ENCODE assay signal across 10 mouse cellular contexts in genomic region chr16:21644574-21644973, GRCm38 (mm10). TPM values are rescaled to one million over a fixed set of nuclear protein-coding genes. Genes with fewer than 3 reads are reported as not detected.
DNase-seq lines count a peak whose midpoint lies in the region; ATAC-seq lines count a peak whose summit lies in the region.
"Had no signal": no experiment of that assay in that cellular context is flagged by ENCODE, and none has a peak within 500 bp of the region (broad histone marks: within the 10 kb centered on the region; RNA-seq: fewer than 3 reads in every experiment).

No protein-coding gene starts in this region.

- WGBS in heart, embryonic 10.5 days: 74% methylated on average over 3 of the region's 3 CpGs
- 78% methylated on average over 3 of the region's 3 CpGs for WGBS in neural tube, embryonic 12.5 days
- WGBS in liver, embryonic 12.5 days (ENCODE audit: insufficient replicate concordance): 80% methylated on average over 3 of the region's 3 CpGs
- 48% methylated on average over 3 of the region's 3 CpGs for WGBS in stomach, embryonic 16.5 days

- H3K36me3 ChIP-seq in heart, embryonic 10.5 days: peaks cover 25% of the 10 kb centered on the region
- peaks cover 14% of the 10 kb centered on the region; the same call in 1 of the 2 replicates for H3K36me3 ChIP-seq in neural tube, embryonic 12.5 days
- H3K36me3 ChIP-seq in liver, embryonic 12.5 days: no peaks in the 10 kb centered on the region
- no peaks in the 10 kb centered on the region for H3K36me3 ChIP-seq in stomach, embryonic 16.5 days (ENCODE audit: control insufficient read depth, insufficient read depth, low read length)

- peak overlapping the region; percentile 76; the same call in 1 of the 2 replicates for H3K27ac ChIP-seq in heart, embryonic 10.5 days
- peak overlapping the region; percentile 46; the same call in 1 of the 2 replicates for H3K27ac ChIP-seq in neural tube, embryonic 12.5 days
- H3K27ac ChIP-seq in liver, embryonic 12.5 days: peak overlapping the region; percentile 77; the same call in 1 of the 2 replicates
- peak overlapping the region; percentile 84 for H3K27ac ChIP-seq in stomach, embryonic 16.5 days (ENCODE audit: low read length)

- H3K4me3 ChIP-seq in heart, embryonic 10.5 days: no peak overlapping the region
- no peak overlapping the region for H3K4me3 ChIP-seq in neural tube, embryonic 12.5 days
- H3K4me3 ChIP-seq in liver, embryonic 12.5 days: no peak overlapping the region
- 0 out of 2 replicates have a peak overlapping the region, but pooled peaks have one; percentile 7 for H3K4me3 ChIP-seq in stomach, embryonic 16.5 days (replicated peaks; ENCODE audit: low read length)

- H3K4me2 ChIP-seq in neural tube, embryonic 12.5 days (replicated peaks): peak overlapping the region; percentile 14; the same call in 1 of the 2 replicates
- no peak overlapping the region for H3K4me2 ChIP-seq in liver, embryonic 12.5 days
- H3K4me2 ChIP-seq in stomach, embryonic 16.5 days (ENCODE audit: low read depth, low read length): peak overlapping the region; percentile 45

- no peak overlapping the region for H3K9ac ChIP-seq in neural tube, embryonic 12.5 days
- H3K9ac ChIP-seq in liver, embryonic 12.5 days: no peak overlapping the region
- peak overlapping the region; percentile 65 for H3K9ac ChIP-seq in stomach, embryonic 16.5 days (ENCODE audit: low read length)

- intact Hi-C loops in heart, postnatal 10 days (cut with DNase I): loop anchor here (5.0 kb wide), 2 partner anchors 48 to 147 kb away; partner anchors contain the start of gene 2510009E07Rik

- H3K9me3 ChIP-seq in heart, embryonic 10.5 days: no peaks in the 10 kb centered on the region
- no peaks in the 10 kb centered on the region for H3K9me3 ChIP-seq in neural tube, embryonic 12.5 days
- no peaks in the 10 kb centered on the region for H3K9me3 ChIP-seq in liver, embryonic 12.5 days (replicated peaks)
- H3K9me3 ChIP-seq in stomach, embryonic 16.5 days (replicated peaks; ENCODE audit: control insufficient read depth, low read length): no peaks in the 10 kb centered on the region

- peaks cover 56% of the 10 kb centered on the region for H3K4me1 ChIP-seq in heart, embryonic 10.5 days
- H3K4me1 ChIP-seq in neural tube, embryonic 12.5 days: peaks cover 13% of the 10 kb centered on the region
- H3K4me1 ChIP-seq in liver, embryonic 12.5 days: peaks cover 46% of the 10 kb centered on the region
- peaks cover 11% of the 10 kb centered on the region; the same call in 1 of the 2 replicates for H3K4me1 ChIP-seq in stomach, embryonic 16.5 days (ENCODE audit: control insufficient read depth, insufficient read depth, low read length)

- ATAC-seq in neural tube, embryonic 12.5 days (ENCODE audit: low FRiP score, low read depth): no peak
- ATAC-seq in liver, embryonic 12.5 days: no peak
- no peak for ATAC-seq in stomach, embryonic 16.5 days (ENCODE audit: insufficient read depth, low FRiP score)

- no peak for DNase-seq in heart, embryonic 10.5 days (ENCODE audit: low spot score)
- no peak for DNase-seq in heart, postnatal 10 days
- no peak for DNase-seq in neural tube, embryonic 10.5 days (ENCODE audit: extremely low spot score, low spot score)
- no peak for DNase-seq in right cerebral cortex, postnatal 10 days (ENCODE audit: low spot score in 2 of 2)
- DNase-seq in gastrocnemius, adult 8-10 months (ENCODE audit: low spot score in 2 of 2): no peak
- DNase-seq: cerebellum, adult 2 months; spleen, adult 18-20 months had no signal

- no peaks in the 10 kb centered on the region for H3K27me3 ChIP-seq in heart, embryonic 10.5 days (ENCODE audit: insufficient read depth, poor library complexity, severe bottlenecking)
- H3K27me3 ChIP-seq in neural tube, embryonic 12.5 days (replicated peaks): no peaks in the 10 kb centered on the region
- H3K27me3 ChIP-seq in liver, embryonic 12.5 days (replicated peaks): no peaks in the 10 kb centered on the region
- no peaks in the 10 kb centered on the region for H3K27me3 ChIP-seq in stomach, embryonic 16.5 days (ENCODE audit: control insufficient read depth, insufficient read depth, low read length)

RNA-seq across cellular contexts. Expression of gene 2510009E07Rik, which starts 49.9 kb away (rescaled TPM):
- polyA plus RNA-seq in heart, embryonic 10.5 days (2016; fragmentation: Nextera tagmentation; extraction: Ambion mirVana): 14.5 and 19.7 TPM in 2 replicates
- 10 to 100 TPM; 42.4 to 45.1 TPM for total RNA-seq in heart, postnatal 10 days (2021)
- polyA plus RNA-seq in neural tube, embryonic 12.5 days (2016; fragmentation: Nextera tagmentation; extraction: Ambion mirVana): 61.4 and 74.6 TPM in 2 replicates
- 3.9 and 4.2 TPM in 2 replicates for polyA plus RNA-seq in liver, embryonic 12.5 days (2016; fragmentation: Nextera tagmentation; extraction: Ambion mirVana)
- 17.9 TPM in 2 replicates for polyA plus RNA-seq in stomach, embryonic 16.5 days (2015; fragmentation: Nextera tagmentation; extraction: Ambion mirVana)
- 10 to 100 TPM; 21.4 to 32.1 (median 26.3) TPM for total RNA-seq in gastrocnemius, adult 8-10 months (2022)
